In genomic region chr19:46503351-46504084, GRCm38 (mm10) we compare ENCODE assay signal across 8 mouse cellular contexts. TPM values are rescaled to one million over a fixed set of nuclear protein-coding genes. Genes with fewer than 3 reads are reported as not detected.
DNase-seq lines count a peak whose midpoint lies in the region; ATAC-seq and TF ChIP-seq lines count a peak whose summit lies in the region.

No protein-coding gene starts in this region.

- peaks cover 7% of the 10 kb centered on the region; the same call in 1 of the 2 replicates for H3K36me3 ChIP-seq in lung, postnatal 0 days (ENCODE audit: insufficient read depth, low read length)

- H3K27ac ChIP-seq in lung, postnatal 0 days (ENCODE audit: low read length): peak overlapping the region; percentile 100
- H3K27ac ChIP-seq in olfactory bulb, adult 2 months (ENCODE audit: insufficient read depth, low read depth, low read length): peak overlapping the region; percentile 98

- TF ChIP-seq EP300 in lung, postnatal 0 days (IDR thresholded peaks at IDR 0.05): peak; percentile 57

- H3K9me3 ChIP-seq in lung, postnatal 0 days (ENCODE audit: low read length): no peaks in the 10 kb centered on the region

- DNase-seq in A20 (ENCODE audit: low read depth, low spot score): peak; percentile 88
- peak; percentile 92 for DNase-seq in Muller cell, postnatal 12 days (ENCODE audit: inconsistent ontology term)
- DNase-seq in embryo, embryonic 9.5 days (ENCODE audit: extremely low spot score): peak; percentile 61
- DNase-seq in heart, adult 9 months (ENCODE audit: low spot score in 2 of 2): peak; percentile 86 to 90
- DNase-seq in kidney, adult 8-10 months: peak; percentile 87 to 93
- DNase-seq in lung, postnatal 0 days (ENCODE audit: low spot score): peak; percentile 98
- peak; percentile 60 for DNase-seq in urinary bladder, postnatal 25 days (ENCODE audit: low spot score)

- peak overlapping the region; percentile 93 for H3K4me3 ChIP-seq in lung, postnatal 0 days (ENCODE audit: low read depth, low read length)
- peak overlapping the region; percentile 90 for H3K4me3 ChIP-seq in olfactory bulb, adult 2 months (ENCODE audit: insufficient read depth, low read depth, low read length)

- ATAC-seq in lung, postnatal 0 days: peak; percentile 60

- no peak for TF ChIP-seq CTCF in lung, postnatal 0 days (IDR thresholded peaks at IDR 0.05)
- 0 out of 2 replicates have a peak, but pooled peaks have one; percentile 14 for TF ChIP-seq CTCF in olfactory bulb, adult 2 months (IDR thresholded peaks at IDR 0.05; ENCODE audit: insufficient read depth, low read depth, low read length)

- under 1% methylated on average over 21 of the region's 21 CpGs for WGBS in lung, postnatal 0 days
- WGBS in olfactory bulb, adult 2 months: under 1% methylated on average over 21 of the region's 21 CpGs

- no peaks in the 10 kb centered on the region for H3K27me3 ChIP-seq in lung, postnatal 0 days (replicated peaks; ENCODE audit: insufficient read depth, low read length)

- H3K4me2 ChIP-seq in lung, postnatal 0 days (replicated peaks; ENCODE audit: low read depth, low read length): peak overlapping the region; percentile 66

- peak overlapping the region; percentile 97 for H3K9ac ChIP-seq in lung, postnatal 0 days (replicated peaks; ENCODE audit: low read depth)

- no peak for TF ChIP-seq POLR2A in olfactory bulb, adult 2 months (IDR thresholded peaks at IDR 0.05; ENCODE audit: insufficient read depth, low read depth, low read length)

- H3K4me1 ChIP-seq in lung, postnatal 0 days (ENCODE audit: insufficient read depth, low read depth, low read length): peaks cover 24% of the 10 kb centered on the region
- H3K4me1 ChIP-seq in olfactory bulb, adult 2 months (ENCODE audit: control insufficient read depth, insufficient read depth, low read length): peaks cover 38% of the 10 kb centered on the region

RNA-seq across cellular contexts. Expression of gene Trim8, which starts 2.0 kb away (rescaled TPM):
- polyA plus RNA-seq in lung, postnatal 0 days (2015; fragmentation: Nextera tagmentation; extraction: Ambion mirVana): 34.1 and 34.8 TPM in 2 replicates
- not detected in 2 replicates for polyA plus RNA-seq in olfactory bulb, adult 2 months (2012; ENCODE audit: insufficient read depth, insufficient read length, low replicate concordance, missing spikeins)

Comparison
In these comparisons a context has a peak if more than half of its experiments do, and no peak if none do; other contexts are left out.
1. Peak in every context shown above with its lines: DNase-seq, ATAC-seq, H3K4me3 ChIP-seq and H3K27ac ChIP-seq.